Mouse (Mus musculus) heart, embryonic 11.5 days (tissue): ENCODE measurements around the gene Rassf5. TPM values are rescaled to one million over a fixed set of nuclear protein-coding genes. Genes with fewer than 3 reads are reported as not detected.

ENCODE experiments used
- polyA plus RNA-seq: library from polyadenylated mRNA; unstranded; fragments of >200 nt; fragmentation: Nextera tagmentation; extraction: Ambion mirVana; gene quantifications from 2 replicates; pipeline ENCODE4 v1.2.1, GENCODE M21; 2014

Gene Rassf5
- polyA plus RNA-seq, 1 experiment from 2014 or later = 38.1 TPM

Other genes with a start within 250 kb of the Rassf5 start
- gene Il10, start 225.4 kb downstream of the Rassf5 start, polyA plus RNA-seq = not detected in 2 replicates
- 51.4 and 57.6 TPM in 2 replicates for gene Mapkapk2, start 147.4 kb downstream of the Rassf5 start, polyA plus RNA-seq
- gene Dyrk3, start 106.9 kb downstream of the Rassf5 start, polyA plus RNA-seq = 3.7 and 4.0 TPM in 2 replicates
- gene Eif2d, start 92.1 kb downstream of the Rassf5 start, polyA plus RNA-seq = 50.7 and 51.5 TPM in 2 replicates
- gene Ikbke, start 34.3 kb upstream of the Rassf5 start, polyA plus RNA-seq = 1.3 and 2.4 TPM in 2 replicates